Mouse (Mus musculus) CH12.LX (cell line): ENCODE measurements around the gene En1. TPM values are rescaled to one million over a fixed set of nuclear protein-coding genes. Genes with fewer than 3 reads are reported as not detected.

Source experiments
- DNase-seq: peaks from one replicate; pipeline ENCODE4 v3.0.0-alpha.2; 2013; ENCODE audit errors: extremely low read depth
- H3K27ac ChIP-seq: 2 replicates; pipeline ENCODE4 v1.5.1; 2012; ENCODE audit warnings: low read depth, mild to moderate bottlenecking, control low read depth, moderate library complexity; ENCODE audit not compliant: insufficient read depth
- H3K27me3 ChIP-seq: replicated peaks from 2 replicates; pipeline ENCODE3; 2012; ENCODE audit warnings: inconsistent platforms
- H3K36me3 ChIP-seq, 2 experiments: replicated peaks in 1 of 2; 2 replicates each; pipeline versions ENCODE3 to v1.6.1; 2012; ENCODE audit warnings: inconsistent platforms in 1 of 2, low read length in 1 of 2, mild to moderate bottlenecking in 1 of 2, mixed read lengths in 1 of 2, moderate library complexity in 1 of 2; ENCODE audit not compliant: control insufficient read depth in 1 of 2, insufficient read depth in 1 of 2
- H3K4me1 ChIP-seq, 2 experiments: 2 replicates each; pipeline ENCODE4 v1.6.1; 2012; ENCODE audit warnings: inconsistent platforms in 1 of 2, moderate library complexity in 1 of 2; ENCODE audit not compliant: insufficient read depth in 2 of 2, control insufficient read depth in 1 of 2
- H3K4me2 ChIP-seq: 2 replicates; pipeline ENCODE4 v1.6.1; 2012; ENCODE audit warnings: low read depth, mild to moderate bottlenecking, control low read depth; ENCODE audit not compliant: poor library complexity, insufficient read depth, severe bottlenecking
- H3K4me3 ChIP-seq, 3 experiments: fragments of 150-350 bp in 1 of 3; sonication (generic) in 1 of 3; replicated peaks in 1 of 3; 2 replicates each; pipeline versions ENCODE3 to v1.5.1; 2011 to 2012; ENCODE audit warnings: low read depth in 2 of 3, low read length in 2 of 3, mild to moderate bottlenecking in 2 of 3, moderate library complexity in 2 of 3, control low read depth in 1 of 3, improper control_type of control experiment in 1 of 3, inconsistent platforms in 1 of 3, mixed read lengths in 1 of 3; ENCODE audit not compliant: poor library complexity in 1 of 3
- H3K79me2 ChIP-seq: replicated peaks from 2 replicates; pipeline ENCODE4 v1.6.1; 2012; ENCODE audit warnings: mild to moderate bottlenecking, moderate library complexity; ENCODE audit not compliant: control insufficient read depth, poor library complexity, insufficient read depth, severe bottlenecking; ENCODE audit errors: extremely low read depth
- H3K9ac ChIP-seq: 2 replicates; pipeline ENCODE4 v1.6.1; 2012; ENCODE audit warnings: low read depth, mild to moderate bottlenecking, control low read depth, moderate library complexity; ENCODE audit not compliant: insufficient read depth
- H3K9me3 ChIP-seq: replicated peaks from 2 replicates; pipeline ENCODE3; 2012; ENCODE audit warnings: low read length, inconsistent platforms, mixed read lengths
- BHLHE40 ChIP-seq: IDR thresholded peaks from 2 replicates; pipeline ENCODE4 v1.6.1; 2011; ENCODE audit warnings: mild to moderate bottlenecking, low read depth, low read length, improper control_type of control experiment
- CTCF ChIP-seq, 2 experiments: IDR thresholded peaks in 1 of 2; conservative IDR thresholded peaks in 1 of 2; 2 replicates each; pipeline ENCODE4 v1.5.1; 2011 to 2012; ENCODE audit warnings: low read depth in 2 of 2, low read length in 2 of 2, improper control_type of control experiment in 1 of 2, inconsistent platforms in 1 of 2, mild to moderate bottlenecking in 1 of 2, moderate library complexity in 1 of 2
- ELF1 ChIP-seq: IDR thresholded peaks from 2 replicates; pipeline ENCODE4 v1.6.1; 2014; ENCODE audit warnings: low read depth, mild to moderate bottlenecking, inconsistent platforms, low read length, improper control_type of control experiment
- ETS1 ChIP-seq: conservative IDR thresholded peaks from 2 replicates; pipeline ENCODE4 v1.6.1; 2012; ENCODE audit warnings: low read depth, mild to moderate bottlenecking, inconsistent platforms, low read length, improper control_type of control experiment, moderate library complexity
- GABPA ChIP-seq: IDR thresholded peaks from 2 replicates; pipeline ENCODE4 v1.6.1; 2012; ENCODE audit warnings: low read depth, low read length, improper control_type of control experiment, inconsistent platforms; ENCODE audit not compliant: insufficient replicate concordance
- HCFC1 ChIP-seq: IDR thresholded peaks from 2 replicates; pipeline ENCODE4 v1.6.1; 2012; ENCODE audit warnings: low read depth, mild to moderate bottlenecking, inconsistent platforms, low read length, improper control_type of control experiment
- IRF4 ChIP-seq: IDR thresholded peaks from 2 replicates; pipeline ENCODE4 v1.6.1; 2014; ENCODE audit warnings: low read depth, mild to moderate bottlenecking, inconsistent platforms, low read length, improper control_type of control experiment
- JUND ChIP-seq: conservative IDR thresholded peaks from 2 replicates; pipeline ENCODE4 v1.6.1; 2011; ENCODE audit warnings: low read depth, low read length, improper control_type of control experiment
- MAFK ChIP-seq: IDR thresholded peaks from 2 replicates; pipeline ENCODE4 v1.6.1; 2011; ENCODE audit warnings: low read length, improper control_type of control experiment; ENCODE audit not compliant: insufficient replicate concordance
- MAX ChIP-seq: IDR thresholded peaks from 2 replicates; pipeline ENCODE4 v1.6.1; 2011; ENCODE audit warnings: low read length, improper control_type of control experiment
- MAZ ChIP-seq: IDR thresholded peaks from 2 replicates; pipeline ENCODE4 v1.6.1; 2012; ENCODE audit warnings: low read depth, mild to moderate bottlenecking, inconsistent platforms, low read length, improper control_type of control experiment, moderate library complexity
- MXI1 ChIP-seq: IDR thresholded peaks from 2 replicates; pipeline ENCODE4 v1.6.1; 2011; ENCODE audit warnings: mild to moderate bottlenecking, low read depth, low read length, improper control_type of control experiment
- MYC ChIP-seq: IDR thresholded peaks from 2 replicates; pipeline ENCODE4 v1.6.1; 2011; ENCODE audit warnings: low read depth, mild to moderate bottlenecking, improper control_type of control experiment, low read length
- NELFE ChIP-seq: IDR thresholded peaks from 2 replicates; pipeline ENCODE4 v1.6.1; 2011; ENCODE audit warnings: low read depth, low read length, improper control_type of control experiment
- NRF1 ChIP-seq: IDR thresholded peaks from 2 replicates; pipeline ENCODE4 v1.6.1; 2014; ENCODE audit warnings: low read depth, mild to moderate bottlenecking, inconsistent platforms, low read length, improper control_type of control experiment, moderate library complexity
- POLR2A ChIP-seq: IDR thresholded peaks from 2 replicates; pipeline ENCODE4 v1.6.1; 2011; ENCODE audit warnings: low read depth, mild to moderate bottlenecking, improper control_type of control experiment, low read length
- POLR2AphosphoS2 ChIP-seq: IDR thresholded peaks from 2 replicates; pipeline ENCODE4 v1.6.1; 2011; ENCODE audit warnings: low read depth, low read length, improper control_type of control experiment
- RAD21 ChIP-seq: IDR thresholded peaks from 2 replicates; pipeline ENCODE4 v1.6.1; 2011; ENCODE audit warnings: low read depth, mild to moderate bottlenecking, low read length, improper control_type of control experiment, moderate library complexity
- SMC3 ChIP-seq: IDR thresholded peaks from 2 replicates; pipeline ENCODE4 v1.6.1; 2011; ENCODE audit warnings: low read depth, low read length, improper control_type of control experiment
- UBTF ChIP-seq: IDR thresholded peaks from 2 replicates; pipeline ENCODE4 v1.6.1; 2012; ENCODE audit warnings: low read depth, mild to moderate bottlenecking, inconsistent platforms, low read length, improper control_type of control experiment, moderate library complexity
- USF1 ChIP-seq: IDR thresholded peaks from 2 replicates; pipeline ENCODE4 v1.6.1; 2014; ENCODE audit warnings: low read depth, mild to moderate bottlenecking, inconsistent platforms, low read length, improper control_type of control experiment
- USF2 ChIP-seq: conservative IDR thresholded peaks from 2 replicates; pipeline ENCODE4 v1.6.1; 2011; ENCODE audit warnings: low read depth, low read length, improper control_type of control experiment
- ZKSCAN1 ChIP-seq: IDR thresholded peaks from 2 replicates; pipeline ENCODE4 v1.6.1; 2012; ENCODE audit warnings: low read depth, inconsistent platforms, low read length, improper control_type of control experiment, borderline replicate concordance
- ZNF384 ChIP-seq: IDR thresholded peaks from 2 replicates; pipeline ENCODE4 v1.6.1; 2012; ENCODE audit warnings: low read depth, low read length, improper control_type of control experiment, inconsistent platforms
- dilution Hi-C: fragments of 300-500 bp; cut with MboI; formaldehyde crosslinking; loops from 2 replicates; pipeline ENCODE4 v1.14.3; 2020; ENCODE audit warnings: low sequenced_read_pairs; ENCODE audit not compliant: extremely low pct_unique_long_range_greater_than_20kb, extremely low pct_ligation_motif_present
- in situ Hi-C: fragments of 300-500 bp; cut with MboI; formaldehyde crosslinking; loops from 3 replicates; pipeline ENCODE4 v1.14.3; 2019; ENCODE audit warnings: low sequenced_read_pairs, low pct_ligation_motif_present, low pct_unique_long_range_greater_than_20kb, mixed read lengths
- polyA plus RNA-seq: library from polyadenylated mRNA; unstranded; fragments of >175 nt; gene quantifications from 2 replicates; pipeline ENCODE4 v1.2.1, GENCODE M21; 2012; ENCODE audit warnings: low read depth; ENCODE audit not compliant: insufficient read length
- total RNA-seq, 2 experiments: library from RNA; depleted of rRNA; stranded (reverse); fragments of 300-350 nt in 1 of 2; fragments of >200 nt in 1 of 2; gene quantifications; 2 replicates each; pipeline ENCODE4 v1.2.3; 2012 to 2014

The En1 gene
- total and polyA plus RNA-seq, 3 experiments, result not detected

DNA sequence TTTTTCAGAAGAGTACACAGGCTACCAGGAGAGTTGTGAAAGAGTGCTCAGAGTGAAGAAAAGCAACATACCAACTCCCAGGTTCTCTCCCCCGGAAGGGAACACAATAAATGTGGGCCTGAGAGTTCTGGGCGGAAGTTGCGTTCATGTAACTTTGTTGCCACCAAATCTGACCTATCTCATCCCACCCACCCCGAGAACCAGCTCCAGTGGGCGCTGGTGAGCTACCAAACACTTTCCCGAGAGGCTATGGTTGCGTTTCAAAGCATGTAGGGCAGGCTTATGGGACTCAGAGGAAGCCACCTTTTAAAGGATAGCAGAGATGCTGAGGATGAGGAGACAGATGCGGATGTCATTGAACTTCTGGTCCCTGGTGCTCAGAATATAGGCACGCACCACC lies 26.6 kb downstream of the En1 start:
- in situ Hi-C loops (no loop called here), dilution Hi-C loops (no loop called here)
- Histone ChIP-seq H3K9ac (no peak overlapping the region), H3K79me2 (no peaks in the 10 kb centered on the region), H3K9me3 (no peaks in the 10 kb centered on the region), H3K4me2 (no peak overlapping the region), H3K4me3 (no peak overlapping the region), H3K27ac (no peak overlapping the region), H3K36me3 (no peaks in the 10 kb centered on the region), H3K27me3 (no peaks in the 10 kb centered on the region), H3K4me1 (peaks cover 0 to 3% of the 10 kb centered on the region in 2 experiments; a peak in 1 of 4 replicates)
- peak; percentile 11 for DNase-seq
- no peak for TF ChIP-seq POLR2A
- TF ChIP-seq RAD21, result peak; percentile 37
- peak in 1 of 2 experiments; percentile 52; a peak in 2 of 4 replicates for TF ChIP-seq CTCF (conservative IDR thresholded peaks at IDR 0.05 in 1 of 2, IDR thresholded peaks at IDR 0.05 in 1 of 2; ENCODE audit: low read depth in 2 of 2, low read length in 2 of 2)
- TF ChIP-seq SMC3, result peak; percentile 41
- no peak for TF ChIP-seq MXI1
- no peak for TF ChIP-seq ZKSCAN1

DNA sequence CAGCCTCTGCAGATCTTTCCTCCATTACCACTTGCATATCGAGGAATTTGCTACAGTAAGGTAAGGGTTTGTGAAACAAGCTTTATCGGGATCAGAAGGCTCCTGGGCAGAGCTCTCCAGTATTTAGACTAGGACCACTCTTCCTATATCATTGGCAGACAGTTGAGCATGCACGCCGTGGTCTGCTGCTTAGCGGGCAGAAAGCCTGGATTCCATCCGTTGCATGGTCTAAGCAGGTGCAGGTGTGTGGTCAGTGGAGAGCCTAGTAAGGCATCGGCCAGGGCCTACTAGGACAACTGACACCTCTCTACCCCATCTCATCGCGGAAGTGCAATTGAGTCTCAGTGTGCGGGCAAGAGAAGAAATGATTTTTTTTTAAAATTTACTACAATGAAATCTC lies 41.2 kb downstream of the En1 start:
- in situ Hi-C loops (no loop called here), dilution Hi-C loops (no loop called here)
- Histone ChIP-seq H3K79me2 (no peaks in the 10 kb centered on the region), H3K36me3 (no peaks in the 10 kb centered on the region), H3K9me3 (no peaks in the 10 kb centered on the region), H3K27ac (no peak overlapping the region), H3K4me1 (peaks cover 0 to 10% of the 10 kb centered on the region in 2 experiments; a peak in 2 of 4 replicates), H3K9ac (no peak overlapping the region), H3K4me3 (no peak overlapping the region), H3K27me3 (no peaks in the 10 kb centered on the region), H3K4me2 (no peak overlapping the region)
- TF ChIP-seq UBTF (no peak), ETS1 (no peak), JUND (no peak), NELFE (no peak), USF2 (no peak), MAFK (no peak), MAX (no peak), GABPA (no peak), ZNF384 (no peak), BHLHE40 (no peak), IRF4 (no peak), ELF1 (no peak), SMC3 (no peak), HCFC1 (no peak), POLR2AphosphoS2 (no peak), MAZ (no peak), NRF1 (no peak), MXI1 (no peak), USF1 (no peak), MYC (no peak)
- DNase-seq, result no peak
